8 mouse cellular contexts compared by ENCODE assay signal in genomic region chr7:47014564-47015389, GRCm38 (mm10). TPM values are rescaled to one million over a fixed set of nuclear protein-coding genes. Genes with fewer than 3 reads are reported as not detected.
DNase-seq lines count a peak whose midpoint lies in the region; ATAC-seq and TF ChIP-seq lines count a peak whose summit lies in the region.
"Had no signal": no experiment of that assay in that cellular context is flagged by ENCODE, and none has a peak within 500 bp of the region (broad histone marks: within the 10 kb centered on the region; RNA-seq: fewer than 3 reads in every experiment).

No protein-coding gene starts in this region.

- H3K9ac ChIP-seq in limb, embryonic 15.5 days, result no peak overlapping the region
- no peak overlapping the region for H3K9ac ChIP-seq in neural tube, embryonic 15.5 days (replicated peaks)

- H3K9me3 ChIP-seq in limb, embryonic 15.5 days, result no peaks in the 10 kb centered on the region
- no peaks in the 10 kb centered on the region for H3K9me3 ChIP-seq in neural tube, embryonic 15.5 days (replicated peaks)

- WGBS in limb, embryonic 15.5 days, result 56% methylated on average over 10 of the region's 11 CpGs
- 43% methylated on average over 10 of the region's 11 CpGs for WGBS in small intestine, adult 2 months
- WGBS in neural tube, embryonic 15.5 days, result 50% methylated on average over 11 of the region's 11 CpGs

- H3K36me3 ChIP-seq in limb, embryonic 15.5 days, result no peaks in the 10 kb centered on the region
- no peaks in the 10 kb centered on the region for H3K36me3 ChIP-seq in small intestine, adult 2 months (ENCODE audit: control insufficient read depth, insufficient read depth, low read length)
- H3K36me3 ChIP-seq in neural tube, embryonic 15.5 days, result no peaks in the 10 kb centered on the region

- no peak overlapping the region for H3K4me2 ChIP-seq in limb, embryonic 15.5 days
- no peak overlapping the region for H3K4me2 ChIP-seq in neural tube, embryonic 15.5 days

- no peak overlapping the region for H3K4me3 ChIP-seq in limb, embryonic 15.5 days
- no peak overlapping the region for H3K4me3 ChIP-seq in small intestine, adult 2 months (ENCODE audit: low read depth, low read length)
- H3K4me3 ChIP-seq in neural tube, embryonic 15.5 days (replicated peaks), result no peak overlapping the region

- H3K27ac ChIP-seq in limb, embryonic 15.5 days, result peak overlapping the region; percentile 68
- H3K27ac ChIP-seq in small intestine, adult 2 months (ENCODE audit: insufficient read depth, low read depth, low read length), result peak overlapping the region; percentile 42; the same call in 1 of the 2 replicates
- no peak overlapping the region for H3K27ac ChIP-seq in neural tube, embryonic 15.5 days (replicated peaks)

- DNase-seq in urinary bladder, postnatal 25 days (ENCODE audit: low spot score), result peak; percentile 41
- no peak for DNase-seq in urinary bladder, postnatal 4 days (ENCODE audit: low spot score in 2 of 2)
- DNase-seq in thymus, postnatal 14 days, result no peak

- H3K4me1 ChIP-seq in limb, embryonic 15.5 days, result peaks cover 12% of the 10 kb centered on the region
- peaks cover 13% of the 10 kb centered on the region; the same call in 1 of the 2 replicates for H3K4me1 ChIP-seq in small intestine, adult 2 months (ENCODE audit: control insufficient read depth, insufficient read depth, insufficient read length, low read length)
- peaks cover 21% of the 10 kb centered on the region for H3K4me1 ChIP-seq in neural tube, embryonic 15.5 days

- no peak for TF ChIP-seq POLR2A in small intestine, adult 2 months (IDR thresholded peaks at IDR 0.05; ENCODE audit: low read depth, low read length)

- TF ChIP-seq CTCF in small intestine, adult 2 months (IDR thresholded peaks at IDR 0.05; ENCODE audit: extremely low read depth, insufficient read length, insufficient replicate concordance, low read depth, low read length), result no peak

- ATAC-seq in granulocyte monocyte progenitor cell, adult 5-6 weeks (replicated peaks; ENCODE audit: poor library complexity, severe bottlenecking), result peak; percentile 54
- no peak for ATAC-seq in limb, embryonic 15.5 days (ENCODE audit: insufficient number of reproducible peaks, low FRiP score, low TSS enrichment, low read depth)
- no peak for ATAC-seq in neural tube, embryonic 15.5 days (ENCODE audit: low FRiP score)

- H3K27me3 ChIP-seq in limb, embryonic 15.5 days, result no peaks in the 10 kb centered on the region
- no peaks in the 10 kb centered on the region for H3K27me3 ChIP-seq in small intestine, adult 2 months (ENCODE audit: control insufficient read depth, insufficient read depth, low read length)
- no peaks in the 10 kb centered on the region for H3K27me3 ChIP-seq in neural tube, embryonic 15.5 days (replicated peaks)

RNA-seq across cellular contexts. Expression of gene Spty2d1, which starts 6.6 kb away (rescaled TPM):
- 18.9 and 24.6 TPM in 2 replicates for total RNA-seq in granulocyte monocyte progenitor cell, adult 5-6 weeks (2014; fragmentation: Nextera tagmentation)
- 24.6 and 26.6 TPM in 2 replicates for total RNA-seq in granulocyte monocyte progenitor cell, adult 5-6 weeks (2017)
- 23.3 and 23.9 TPM in 2 replicates for polyA plus RNA-seq in limb, embryonic 15.5 days (2015; fragmentation: Nextera tagmentation; extraction: Ambion mirVana)
- 2.2 and 3.6 TPM in 2 replicates for polyA plus RNA-seq in small intestine, adult 2 months (2012; rRNA removed)
- polyA plus RNA-seq in neural tube, embryonic 15.5 days (2015; fragmentation: Nextera tagmentation; extraction: Ambion mirVana), result 7.3 and 8.7 TPM in 2 replicates

RNA-seq across cellular contexts. Expression of gene Gm9999, which starts 31.4 kb away (rescaled TPM):
- total RNA-seq in granulocyte monocyte progenitor cell, adult 5-6 weeks (2014; fragmentation: Nextera tagmentation), result not detected in 2 replicates
- not detected in 2 replicates for total RNA-seq in granulocyte monocyte progenitor cell, adult 5-6 weeks (2017)
- polyA plus RNA-seq in limb, embryonic 15.5 days (2015; fragmentation: Nextera tagmentation; extraction: Ambion mirVana), result not detected in 2 replicates
- polyA plus RNA-seq in small intestine, adult 2 months (2012; rRNA removed), result not detected in 2 replicates
- not detected in 2 replicates for polyA plus RNA-seq in neural tube, embryonic 15.5 days (2015; fragmentation: Nextera tagmentation; extraction: Ambion mirVana)
- polyA plus RNA-seq: embryonic facial prominence, embryonic 11.5 days had no signal

RNA-seq across cellular contexts. Expression of gene Tmem86a, which starts 35.6 kb away (rescaled TPM):
- 1.8 and 4.2 TPM in 2 replicates for total RNA-seq in granulocyte monocyte progenitor cell, adult 5-6 weeks (2014; fragmentation: Nextera tagmentation)
- 0.99 and 2.7 TPM in 2 replicates for total RNA-seq in granulocyte monocyte progenitor cell, adult 5-6 weeks (2017)
- polyA plus RNA-seq in limb, embryonic 15.5 days (2015; fragmentation: Nextera tagmentation; extraction: Ambion mirVana), result 25.5 and 27.2 TPM in 2 replicates
- 41.3 and 385 TPM in 2 replicates for polyA plus RNA-seq in small intestine, adult 2 months (2012; rRNA removed)
- polyA plus RNA-seq in neural tube, embryonic 15.5 days (2015; fragmentation: Nextera tagmentation; extraction: Ambion mirVana), result 25.3 and 25.4 TPM in 2 replicates

RNA-seq across cellular contexts. Expression of gene Uevld, which starts 56.5 kb away (rescaled TPM):
- 8.7 and 13.5 TPM in 2 replicates for total RNA-seq in granulocyte monocyte progenitor cell, adult 5-6 weeks (2014; fragmentation: Nextera tagmentation)
- 9.8 and 12.9 TPM in 2 replicates for total RNA-seq in granulocyte monocyte progenitor cell, adult 5-6 weeks (2017)
- 11.1 and 11.2 TPM in 2 replicates for polyA plus RNA-seq in limb, embryonic 15.5 days (2015; fragmentation: Nextera tagmentation; extraction: Ambion mirVana)
- 0.58 and 0.95 TPM in 2 replicates for polyA plus RNA-seq in small intestine, adult 2 months (2012; rRNA removed)
- polyA plus RNA-seq in neural tube, embryonic 15.5 days (2015; fragmentation: Nextera tagmentation; extraction: Ambion mirVana), result 4.3 and 5.2 TPM in 2 replicates
